Mouse (Mus musculus) embryonic facial prominence, embryonic 13.5 days (tissue): Measurements from ENCODE around the gene Tsga10. TPM values are rescaled to one million over a fixed set of nuclear protein-coding genes. Genes with fewer than 3 reads are reported as not detected.
"Not testable (repeated sequence)": the region's sequence is repeated elsewhere in the genome, so short reads cannot be mapped to it uniquely, and the experiment has no call there.

Source experiments
- ATAC-seq: fragments of 200-750 bp; cut with Nextera tagmentation; 2 replicates; pipeline ENCODE4 v1.8.0; 2017; ENCODE audit warnings: low read depth; ENCODE audit not compliant: insufficient number of reproducible peaks, insufficient read depth, low FRiP score, low TSS enrichment
- H3K27ac ChIP-seq: fragments of 300-500 bp; sonication (generic); 2 replicates; pipeline ENCODE4 v1.5.1; 2015; ENCODE audit warnings: moderate library complexity, mild to moderate bottlenecking, inconsistent platforms
- H3K27me3 ChIP-seq: fragments of 300-500 bp; sonication (generic); 2 replicates; pipeline ENCODE4 v1.6.1; 2015; ENCODE audit warnings: mild to moderate bottlenecking, inconsistent platforms
- H3K36me3 ChIP-seq: fragments of 300-500 bp; sonication (generic); 2 replicates; pipeline ENCODE4 v1.6.1; 2015; ENCODE audit warnings: mild to moderate bottlenecking, inconsistent platforms
- H3K4me1 ChIP-seq: fragments of 300-500 bp; sonication (generic); 2 replicates; pipeline ENCODE4 v1.6.1; 2015; ENCODE audit warnings: inconsistent platforms
- H3K4me2 ChIP-seq: fragments of 300-500 bp; sonication (generic); 2 replicates; pipeline ENCODE4 v1.6.1; 2015; ENCODE audit warnings: moderate library complexity, mild to moderate bottlenecking, inconsistent platforms
- H3K4me3 ChIP-seq: fragments of 300-500 bp; sonication (generic); 2 replicates; pipeline ENCODE4 v1.5.1; 2015; ENCODE audit warnings: mild to moderate bottlenecking, inconsistent platforms
- H3K9ac ChIP-seq: fragments of 300-500 bp; sonication (generic); 2 replicates; pipeline ENCODE4 v1.6.1; 2015; ENCODE audit warnings: mild to moderate bottlenecking, inconsistent platforms
- H3K9me3 ChIP-seq: fragments of 300-500 bp; sonication (generic); 2 replicates; pipeline ENCODE4 v1.6.1; 2016; ENCODE audit warnings: inconsistent platforms
- WGBS: fragments of 180-500 bp; shearing (Covaris S2); methylation state at CpG from one replicate; pipeline ENCODE4 v1.1.7; 2015; ENCODE audit warnings: mixed read lengths; 5-methylcytosine and 5-hydroxymethylcytosine counted together
- polyA plus RNA-seq: library from polyadenylated mRNA; unstranded; fragments of >200 nt; fragmentation: Nextera tagmentation; extraction: Ambion mirVana; gene quantifications from 2 replicates; pipeline ENCODE4 v1.2.1, GENCODE M21; 2015

Tsga10 gene
- polyA plus RNA-seq, 1 experiment from 2014 or later: 6.0 TPM

DNA sequence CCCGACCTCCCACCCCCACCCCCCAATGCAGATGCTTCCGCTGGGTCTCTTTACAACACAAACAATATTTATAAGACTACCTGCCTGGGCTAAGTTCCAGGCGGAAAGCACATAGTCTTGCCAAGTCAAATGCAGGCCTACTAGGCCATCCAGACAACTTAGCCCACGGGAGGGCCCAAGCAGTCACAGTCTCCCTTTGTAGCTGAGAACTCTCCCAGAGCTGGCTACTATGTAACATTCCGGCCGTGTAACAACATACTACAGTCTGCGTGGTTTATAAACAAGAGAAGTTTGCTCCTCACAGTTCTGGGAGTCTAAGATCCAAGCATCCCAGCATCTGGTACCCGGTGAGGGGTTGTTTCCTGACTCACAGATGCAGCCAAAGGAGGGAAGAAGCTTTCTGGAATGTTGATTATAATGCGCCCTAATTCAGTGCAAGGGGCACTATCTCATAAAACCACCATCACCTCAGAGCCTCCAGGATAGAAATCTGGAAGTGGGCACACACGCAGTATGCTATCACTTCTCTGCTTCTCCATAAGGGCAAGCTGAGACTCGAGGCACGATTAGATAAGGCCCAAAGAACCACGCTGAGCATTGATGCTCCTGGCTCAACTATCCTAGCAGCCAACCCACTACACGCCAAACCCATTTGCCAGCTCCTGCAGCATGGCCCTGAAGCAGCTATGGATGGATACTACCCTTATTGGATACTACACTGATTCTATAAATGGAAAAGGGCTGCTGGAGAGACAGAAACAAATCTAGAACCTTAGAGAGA is 148.6 kb downstream of the Tsga10 start:
- 81% methylated on average over 14 of the region's 14 CpGs for WGBS
- Histone ChIP-seq H3K4me1 (peaks cover 9% of the 10 kb centered on the region), H3K4me2 (no peak overlapping the region), H3K36me3 (no peaks in the 10 kb centered on the region), H3K9ac (no peak overlapping the region), H3K27ac (no peak overlapping the region), H3K9me3 (no peaks in the 10 kb centered on the region), H3K4me3 (no peak overlapping the region), H3K27me3 (peaks cover 50% of the 10 kb centered on the region)
- no peak for ATAC-seq

DNA sequence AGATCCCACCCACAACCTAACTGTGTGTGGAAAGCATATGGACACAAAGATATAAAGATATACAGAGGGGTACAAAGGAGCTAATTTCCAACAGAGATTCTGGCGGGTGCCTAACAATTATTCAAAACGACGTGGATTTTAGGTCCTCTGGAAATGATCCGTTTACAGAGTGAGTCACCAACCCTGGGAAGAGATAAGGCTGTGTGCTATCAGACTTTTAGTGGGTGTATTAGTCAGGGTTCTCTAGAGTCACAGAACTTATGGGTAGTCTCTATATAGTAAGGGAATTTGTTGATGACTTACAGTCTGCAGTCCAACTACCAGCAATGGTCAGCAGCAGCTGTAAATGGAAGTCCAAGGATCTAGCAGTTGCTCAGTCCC is 153.9 kb downstream of the Tsga10 start:
- not testable (repeated sequence) for H3K4me3 ChIP-seq, ATAC-seq, H3K9me3 ChIP-seq, H3K36me3 ChIP-seq, H3K4me1 ChIP-seq, H3K9ac ChIP-seq, H3K27me3 ChIP-seq, H3K27ac ChIP-seq, H3K4me2 ChIP-seq
- WGBS: 68% methylated on average over 4 of the region's 4 CpGs

DNA sequence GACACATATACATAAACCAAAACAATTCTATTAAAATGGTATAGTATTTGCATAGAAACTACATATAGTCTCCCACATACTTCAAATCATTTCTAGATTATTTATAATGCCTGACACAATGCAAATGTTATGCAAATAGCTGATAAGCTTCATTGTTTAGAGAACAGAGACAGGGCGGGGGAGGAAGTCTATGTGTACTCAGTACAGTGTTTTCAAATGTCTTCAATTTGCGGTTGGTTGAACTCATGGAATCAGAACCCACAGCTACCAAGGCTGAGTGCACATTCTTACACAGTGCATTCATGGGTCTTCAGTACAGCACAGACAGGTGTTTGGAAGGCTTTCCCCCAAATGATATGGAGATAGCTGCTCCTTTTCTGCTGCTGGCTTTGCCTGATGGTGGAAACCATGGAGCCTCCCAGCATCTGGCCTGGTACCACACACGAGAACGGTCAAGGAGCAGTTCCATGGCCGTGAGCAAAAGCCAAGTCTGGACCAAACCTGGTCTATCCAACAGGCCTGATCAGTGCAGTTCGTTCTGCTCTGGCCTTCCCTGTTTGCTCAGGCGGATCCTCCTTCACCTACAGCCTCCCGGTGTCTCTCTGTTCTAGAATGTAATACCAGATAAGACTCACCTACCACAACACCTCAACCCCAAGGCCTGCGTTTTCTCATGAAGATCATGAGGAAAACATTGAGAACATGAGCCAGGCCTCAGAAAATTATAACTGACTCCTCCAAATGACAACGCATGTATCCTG is 154.5 kb downstream of the Tsga10 start:
- 90% methylated on average over 10 of the region's 10 CpGs for WGBS
- no peak for ATAC-seq
- Histone ChIP-seq H3K4me3 (no peak overlapping the region), H3K4me2 (no peak overlapping the region), H3K9ac (no peak overlapping the region), H3K4me1 (no peaks in the 10 kb centered on the region), H3K36me3 (no peaks in the 10 kb centered on the region), H3K27ac (no peak overlapping the region), H3K27me3 (peaks cover 7% of the 10 kb centered on the region), H3K9me3 (peaks cover 4% of the 10 kb centered on the region; the same call in 1 of the 2 replicates)

DNA sequence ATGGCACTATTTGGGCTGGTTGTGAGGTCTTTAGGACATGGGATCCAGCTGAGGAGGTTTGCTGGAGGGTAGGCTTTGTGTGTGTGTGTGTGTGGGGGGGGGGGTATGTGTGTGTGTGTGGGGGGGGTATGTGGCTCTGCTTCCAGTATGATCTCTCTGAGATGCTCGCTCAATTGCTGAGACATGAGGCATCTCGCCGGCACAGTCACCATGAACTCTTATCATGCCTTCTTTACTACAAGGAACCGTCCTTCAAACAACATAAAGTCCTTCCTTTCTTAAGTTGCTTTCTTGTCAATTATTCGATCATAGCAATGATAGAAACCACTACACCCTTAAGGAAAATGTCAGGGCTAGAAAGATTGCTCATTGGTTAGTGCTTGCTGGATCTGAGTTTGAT is 155.1 kb downstream of the Tsga10 start:
- Histone ChIP-seq H3K4me2 (no peak overlapping the region), H3K4me3 (no peak overlapping the region), H3K36me3 (no peaks in the 10 kb centered on the region), H3K27ac (no peak overlapping the region), H3K4me1 (no peaks in the 10 kb centered on the region), H3K9ac (no peak overlapping the region), H3K27me3 (peaks cover 7% of the 10 kb centered on the region), H3K9me3 (peaks cover 4% of the 10 kb centered on the region; the same call in 1 of the 2 replicates)
- ATAC-seq: no peak
- WGBS: 91% methylated on average over 5 of the region's 5 CpGs

DNA sequence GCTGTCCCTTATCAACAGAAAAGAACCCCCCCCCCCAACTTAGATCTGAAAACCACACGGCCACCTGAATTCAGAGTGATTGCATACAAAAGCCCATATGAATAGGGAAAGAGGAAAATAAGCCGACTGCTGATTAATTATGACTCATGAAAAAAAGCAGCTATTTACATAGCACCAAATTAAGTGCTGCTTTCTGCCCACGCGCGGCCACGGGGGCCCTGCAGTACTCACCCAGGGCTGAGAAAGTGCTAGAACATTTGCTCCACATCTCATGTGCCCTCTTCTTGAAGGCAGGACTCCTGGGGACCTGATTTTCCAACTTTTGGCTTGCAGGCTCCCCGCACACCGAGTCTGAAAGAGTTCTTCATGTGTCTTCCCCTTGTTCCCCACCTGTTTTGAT is 156.5 kb downstream of the Tsga10 start:
- H3K27me3 ChIP-seq: no peaks in the 10 kb centered on the region
- peaks cover 7% of the 10 kb centered on the region; the same call in 1 of the 2 replicates for H3K9me3 ChIP-seq
- no peaks in the 10 kb centered on the region for H3K4me1 ChIP-seq
- no peak overlapping the region for H3K27ac ChIP-seq
- H3K9ac ChIP-seq: no peak overlapping the region
- H3K4me3 ChIP-seq: no peak overlapping the region
- ATAC-seq: no peak
- H3K4me2 ChIP-seq: no peak overlapping the region
- 86% methylated on average over 8 of the region's 8 CpGs for WGBS
- H3K36me3 ChIP-seq: no peaks in the 10 kb centered on the region

DNA sequence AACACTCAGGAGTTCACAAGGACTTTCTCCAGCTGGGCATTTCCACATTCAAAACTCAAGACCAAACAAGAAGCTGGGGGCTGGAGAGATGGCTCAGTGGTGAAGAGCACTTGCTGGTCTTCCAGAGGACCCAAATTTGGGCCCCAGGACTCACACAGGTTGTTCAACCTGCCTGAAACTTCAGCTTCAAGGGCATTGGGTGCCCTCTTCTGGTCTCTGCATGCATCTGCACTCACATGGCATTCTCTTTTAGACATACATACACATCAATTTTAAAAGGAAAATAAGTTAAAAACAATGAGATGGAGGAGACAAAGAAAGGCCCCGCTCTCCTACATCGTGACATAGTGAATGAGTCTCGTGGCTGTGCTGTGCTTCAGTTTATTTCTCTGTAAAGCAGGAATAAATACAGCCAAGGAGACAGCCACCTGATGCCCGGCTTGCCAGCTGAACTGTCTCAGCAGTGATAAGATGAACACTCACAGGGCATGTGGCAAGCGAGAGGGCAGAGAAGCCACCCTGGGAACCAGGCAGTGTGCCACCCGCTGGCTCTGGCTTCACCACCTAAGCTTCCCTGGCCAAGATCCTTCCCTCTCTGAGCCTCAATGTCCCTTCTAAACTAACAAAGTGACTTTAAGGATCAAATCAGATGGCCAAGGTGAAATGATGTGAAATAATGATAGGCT is 157.8 kb downstream of the Tsga10 start:
- Histone ChIP-seq H3K4me2 (no peak overlapping the region), H3K9me3 (peaks cover 7% of the 10 kb centered on the region; the same call in 1 of the 2 replicates), H3K9ac (no peak overlapping the region), H3K36me3 (no peaks in the 10 kb centered on the region), H3K4me1 (no peaks in the 10 kb centered on the region), H3K4me3 (no peak overlapping the region), H3K27ac (no peak overlapping the region), H3K27me3 (no peaks in the 10 kb centered on the region)
- no peak for ATAC-seq
- WGBS: 92% methylated on average over 6 of the region's 6 CpGs

Other genes with a start within 250 kb of the Tsga10 start
- gene 2010300C02Rik, start 146.3 kb downstream of the Tsga10 start, polyA plus RNA-seq: 1.9 and 2.5 TPM in 2 replicates
- gene Lipt1, start 5.3 kb upstream of the Tsga10 start, polyA plus RNA-seq: 8.3 and 8.6 TPM in 2 replicates
- gene Mitd1, start 24.0 kb upstream of the Tsga10 start, polyA plus RNA-seq: 26.5 and 27.7 TPM in 2 replicates
- 240 and 260 TPM in 2 replicates for gene Mrpl30, start 24.0 kb upstream of the Tsga10 start, polyA plus RNA-seq
- not detected in 2 replicates for gene Lyg2, start 50.1 kb upstream of the Tsga10 start, polyA plus RNA-seq
- gene Lyg1, start 91.3 kb upstream of the Tsga10 start, polyA plus RNA-seq: not detected in 2 replicates
- 140 and 155 TPM in 2 replicates for gene Txndc9, start 131.5 kb upstream of the Tsga10 start, polyA plus RNA-seq
- 35.9 and 36.9 TPM in 2 replicates for gene Eif5b, start 131.6 kb upstream of the Tsga10 start, polyA plus RNA-seq